Mouse (Mus musculus) hindbrain, postnatal 0 days (tissue): ENCODE measurements at regions not wholly inside any gene's neighbourhood (a gene's known extent, or its start where the extent isn't known, plus 50 kb on each side); places are given as distances from the start of the nearest gene placed in this dataset.
A peak's percentile ranks its signal among the peaks of the same experiment; 100 is the strongest.

Experiments
- ATAC-seq: fragments of 200-750 bp; cut with Nextera tagmentation; 2 replicates; pipeline ENCODE4 v1.8.0; 2017; ENCODE audit warnings: mild to moderate bottlenecking, moderate TSS enrichment, moderate library complexity
- DNase-seq: peaks from one replicate; pipeline ENCODE4 v3.0.0-alpha.2; 2015; ENCODE audit warnings: low spot score
- H3K27ac ChIP-seq: fragments of 300-500 bp; sonication (generic); 2 replicates; pipeline ENCODE4 v1.5.1; 2014; ENCODE audit warnings: mild to moderate bottlenecking
- H3K27me3 ChIP-seq: fragments of 300-500 bp; sonication (generic); 2 replicates; pipeline ENCODE4 v1.6.1; 2014; ENCODE audit warnings: low read length, mixed read lengths; ENCODE audit not compliant: insufficient read depth
- H3K36me3 ChIP-seq: fragments of 300-500 bp; sonication (generic); 2 replicates; pipeline ENCODE4 v1.6.1; 2014; ENCODE audit warnings: low read length, mixed read lengths; ENCODE audit not compliant: insufficient read depth
- H3K4me1 ChIP-seq: fragments of 300-500 bp; sonication (generic); 2 replicates; pipeline ENCODE4 v1.6.1; 2014; ENCODE audit warnings: antibody characterized with exemption, low read length, mixed read lengths; ENCODE audit not compliant: insufficient read depth
- H3K4me2 ChIP-seq: fragments of 300-500 bp; sonication (generic); 2 replicates; pipeline ENCODE4 v1.6.1; 2014; ENCODE audit warnings: low read depth, mild to moderate bottlenecking, low read length, moderate library complexity, mixed read lengths
- H3K4me3 ChIP-seq: fragments of 300-500 bp; sonication (generic); 2 replicates; pipeline ENCODE4 v1.5.1; 2014; ENCODE audit warnings: low read length
- H3K9ac ChIP-seq: fragments of 300-500 bp; sonication (generic); replicated peaks from 2 replicates; pipeline ENCODE4 v1.6.1; 2014; ENCODE audit warnings: mild to moderate bottlenecking, low read length, moderate library complexity, mixed read lengths
- H3K9me3 ChIP-seq: fragments of 300-500 bp; sonication (generic); 2 replicates; pipeline ENCODE4 v1.6.1; 2016; ENCODE audit warnings: low read length, mixed read lengths
- CTCF ChIP-seq: IDR thresholded peaks from 2 replicates; pipeline ENCODE4 v1.5.1; 2016; ENCODE audit warnings: antibody characterized with exemption, control low read depth, low read depth
- WGBS: fragments of 180-500 bp; shearing (Covaris S2); extraction: QIAGEN DNeasy Blood & Tissue Kit; methylation state at CpG from one replicate; pipeline ENCODE4 v1.1.7; 2014; 5-methylcytosine and 5-hydroxymethylcytosine counted together

- no peaks in the 10 kb centered on the region for H3K27me3 ChIP-seq
- H3K4me3 ChIP-seq, result no peak overlapping the region
- DNase-seq (no peak), ATAC-seq (no peak)
- no peaks in the 10 kb centered on the region for H3K36me3 ChIP-seq
- H3K4me2 ChIP-seq, result no peak overlapping the region
- TF ChIP-seq CTCF, result no peak
- 54% methylated on average over 4 of the region's 4 CpGs for WGBS
- no peaks in the 10 kb centered on the region for H3K4me1 ChIP-seq
- H3K27ac ChIP-seq, result no peak overlapping the region
- H3K9me3 ChIP-seq, result no peaks in the 10 kb centered on the region
- H3K9ac ChIP-seq, result no peak overlapping the region
Observed at GRCm38 (mm10) chr16:24218850-24219185, 174.5 kb upstream of the Lpp start.

- 32% methylated on average over 14 of the region's 14 CpGs for WGBS
- Histone ChIP-seq H3K36me3 (no peaks in the 10 kb centered on the region), H3K9me3 (no peaks in the 10 kb centered on the region), H3K27ac (no peak overlapping the region), H3K4me2 (no peak overlapping the region), H3K4me3 (no peak overlapping the region), H3K4me1 (no peaks in the 10 kb centered on the region), H3K27me3 (no peaks in the 10 kb centered on the region), H3K9ac (no peak overlapping the region)
- peak; percentile 48 for DNase-seq
- TF ChIP-seq CTCF, result no peak
- peak; percentile 79 for ATAC-seq
Observed at GRCm38 (mm10) chr16:24218162-24218849, 175.0 kb upstream of the Lpp start.

GRCm38 (mm10) chr16:24216828-24217227, 176.5 kb upstream of the Lpp start:
- no peak overlapping the region for H3K27ac ChIP-seq
- WGBS, result 93% methylated on average over 5 of the region's 5 CpGs
- H3K9ac ChIP-seq, result no peak overlapping the region
- TF ChIP-seq CTCF, result no peak
- no peak for DNase-seq
- H3K4me3 ChIP-seq, result no peak overlapping the region
- no peak for ATAC-seq
- H3K9me3 ChIP-seq, result no peaks in the 10 kb centered on the region
- H3K36me3 ChIP-seq, result no peaks in the 10 kb centered on the region
- H3K27me3 ChIP-seq, result no peaks in the 10 kb centered on the region
- H3K4me1 ChIP-seq, result no peaks in the 10 kb centered on the region
- H3K4me2 ChIP-seq, result no peak overlapping the region

- WGBS, result 94% methylated on average over 8 of the region's 8 CpGs
Observed at GRCm38 (mm10) chr16:24215353-24215752, 178.0 kb upstream of the Lpp start.

GRCm38 (mm10) chr16:24213577-24213976, 179.7 kb upstream of the Lpp start:
- no peaks in the 10 kb centered on the region for H3K36me3 ChIP-seq
- no peak overlapping the region for H3K27ac ChIP-seq
- H3K9me3 ChIP-seq, result no peaks in the 10 kb centered on the region
- no peak overlapping the region for H3K4me3 ChIP-seq
- H3K4me1 ChIP-seq, result no peaks in the 10 kb centered on the region
- ATAC-seq, result no peak
- 92% methylated on average over 3 of the region's 3 CpGs for WGBS
- TF ChIP-seq CTCF, result peak; percentile 49
- no peaks in the 10 kb centered on the region for H3K27me3 ChIP-seq
- no peak for DNase-seq
- no peak overlapping the region for H3K4me2 ChIP-seq
- H3K9ac ChIP-seq, result no peak overlapping the region

More at GRCm38 (mm10) chr16:24215353-24215752, 178.0 kb upstream of the Lpp start:
- no peaks in the 10 kb centered on the region for H3K4me1 ChIP-seq
- DNase-seq (no peak), ATAC-seq (no peak)
- H3K27ac ChIP-seq, result no peak overlapping the region
- no peak overlapping the region for H3K4me3 ChIP-seq
- H3K9me3 ChIP-seq, result no peaks in the 10 kb centered on the region
- no peaks in the 10 kb centered on the region for H3K36me3 ChIP-seq
- TF ChIP-seq CTCF, result no peak
- H3K9ac ChIP-seq, result no peak overlapping the region
- H3K27me3 ChIP-seq, result no peaks in the 10 kb centered on the region
- no peak overlapping the region for H3K4me2 ChIP-seq

GRCm38 (mm10) chr16:24212702-24213101, 180.6 kb upstream of the Lpp start:
- ATAC-seq (no peak), DNase-seq (no peak)
- Histone ChIP-seq H3K4me1 (no peaks in the 10 kb centered on the region), H3K9me3 (no peaks in the 10 kb centered on the region), H3K9ac (no peak overlapping the region), H3K27me3 (no peaks in the 10 kb centered on the region), H3K27ac (no peak overlapping the region), H3K4me2 (no peak overlapping the region), H3K36me3 (no peaks in the 10 kb centered on the region), H3K4me3 (no peak overlapping the region)
- TF ChIP-seq CTCF, result no peak
- WGBS, result 82% methylated on average over 2 of the region's 2 CpGs

GRCm38 (mm10) chr16:24211588-24211987, 181.7 kb upstream of the Lpp start:
- Histone ChIP-seq H3K36me3 (no peaks in the 10 kb centered on the region), H3K9ac (no peak overlapping the region), H3K27ac (no peak overlapping the region), H3K27me3 (no peaks in the 10 kb centered on the region), H3K9me3 (no peaks in the 10 kb centered on the region), H3K4me2 (no peak overlapping the region), H3K4me3 (no peak overlapping the region), H3K4me1 (no peaks in the 10 kb centered on the region)
- no peak for ATAC-seq
- WGBS, result 53% methylated on average over 1 of the region's 1 CpGs
- no peak for TF ChIP-seq CTCF
- no peak for DNase-seq
